Mouse (Mus musculus): Measurements from ENCODE around the gene Tstd2. TPM values are rescaled to one million over a fixed set of nuclear protein-coding genes. Genes with fewer than 3 reads are reported as not detected.

Tstd2 gene
- total RNA-seq, 2 experiments from 2014 or later = 33.4 to 41.0 TPM

DNA sequence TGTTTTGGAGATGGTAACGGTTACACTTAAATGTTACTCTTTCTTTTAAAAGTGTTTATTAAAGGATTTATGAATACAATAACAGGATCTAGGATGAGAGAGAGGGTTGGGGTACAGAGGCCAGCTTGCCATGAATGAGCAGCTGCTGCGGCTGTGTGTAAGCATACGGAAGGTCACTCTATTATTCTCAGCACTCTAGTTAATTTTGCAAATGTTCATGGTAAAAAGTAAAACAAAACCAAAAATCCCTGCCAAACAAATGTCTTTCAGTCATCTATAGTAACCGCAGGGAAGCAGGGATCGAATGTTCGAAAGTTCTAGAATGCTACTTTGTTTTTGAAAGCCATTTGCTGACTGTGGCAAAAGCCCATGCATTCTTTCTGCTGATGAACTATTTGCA, 15.1 kb downstream of the Tstd2 start:
- no peak for ATAC-seq (replicated peaks; ENCODE audit: low FRiP score, low TSS enrichment, poor library complexity, severe bottlenecking)

DNA sequence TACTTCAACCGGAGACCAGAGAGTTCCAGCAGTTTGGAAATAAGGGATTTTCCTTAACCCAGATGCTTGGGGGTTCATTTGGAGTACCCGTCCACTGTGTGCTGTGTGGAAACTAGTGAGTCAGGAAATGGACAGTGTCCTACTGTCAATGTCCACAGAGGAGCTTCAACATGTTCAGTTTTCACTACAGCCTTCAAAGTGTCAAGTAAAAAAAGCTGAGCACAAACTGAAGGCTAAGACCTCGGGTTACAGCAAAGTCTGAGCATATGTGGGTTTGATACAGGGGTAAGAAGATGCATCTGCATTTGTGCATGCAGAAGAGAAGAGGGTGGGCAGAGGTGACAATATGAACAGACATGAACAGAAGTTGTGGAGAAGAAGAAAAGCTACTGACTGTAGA, 17.7 kb downstream of the Tstd2 start:
- no peak for ATAC-seq (replicated peaks; ENCODE audit: low FRiP score, low TSS enrichment, poor library complexity, severe bottlenecking)

DNA sequence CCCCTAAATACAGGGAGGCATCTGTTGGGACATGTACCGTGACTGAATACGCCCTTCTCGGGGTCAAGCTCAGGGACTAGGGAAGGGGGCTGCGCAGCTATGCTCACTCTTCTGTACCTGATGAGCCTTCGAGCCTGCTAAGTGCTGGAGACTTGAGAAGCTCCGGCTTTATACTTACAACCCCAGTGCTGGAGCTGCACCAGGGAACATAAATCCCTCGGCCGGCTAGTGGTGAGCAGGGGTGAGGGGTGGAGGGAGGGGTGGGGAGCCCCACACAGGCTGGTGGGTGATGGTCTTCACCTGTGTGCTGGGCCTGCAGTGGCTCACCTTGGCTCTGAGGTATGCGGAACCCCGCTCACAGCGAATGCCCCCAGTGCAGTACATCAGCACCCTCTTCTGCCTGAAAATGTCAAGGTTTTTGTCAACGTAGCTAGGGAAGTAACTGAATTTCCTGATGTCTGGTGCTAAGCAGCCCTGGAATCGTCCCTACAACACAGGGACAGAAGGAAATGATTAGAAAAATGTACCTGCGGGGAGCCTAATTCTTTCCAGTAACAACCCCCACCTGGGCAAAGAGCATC, 18.9 kb downstream of the Tstd2 start:
- ATAC-seq (replicated peaks; ENCODE audit: low FRiP score, low TSS enrichment, poor library complexity, severe bottlenecking) = no peak

DNA sequence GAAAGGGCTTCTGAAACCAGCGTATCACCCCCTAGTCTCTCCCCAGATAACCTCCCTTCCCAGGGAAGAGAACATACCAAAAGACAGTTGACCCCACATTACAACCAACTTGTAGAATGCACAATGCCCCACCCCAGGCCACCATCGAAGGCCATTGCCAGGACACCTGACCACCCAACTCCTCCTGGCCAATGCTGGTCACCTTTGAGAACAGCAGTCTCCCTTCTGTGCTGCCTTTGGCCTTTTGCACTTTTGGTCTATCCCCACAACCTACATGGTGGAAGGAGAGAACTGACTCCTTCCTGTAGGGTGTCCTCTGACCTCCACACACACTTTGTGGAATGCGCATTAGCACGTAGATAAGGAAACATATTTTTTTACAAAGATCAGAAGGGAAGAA, 21.0 kb downstream of the Tstd2 start:
- no peak for ATAC-seq (replicated peaks; ENCODE audit: low FRiP score, low TSS enrichment, poor library complexity, severe bottlenecking)

DNA sequence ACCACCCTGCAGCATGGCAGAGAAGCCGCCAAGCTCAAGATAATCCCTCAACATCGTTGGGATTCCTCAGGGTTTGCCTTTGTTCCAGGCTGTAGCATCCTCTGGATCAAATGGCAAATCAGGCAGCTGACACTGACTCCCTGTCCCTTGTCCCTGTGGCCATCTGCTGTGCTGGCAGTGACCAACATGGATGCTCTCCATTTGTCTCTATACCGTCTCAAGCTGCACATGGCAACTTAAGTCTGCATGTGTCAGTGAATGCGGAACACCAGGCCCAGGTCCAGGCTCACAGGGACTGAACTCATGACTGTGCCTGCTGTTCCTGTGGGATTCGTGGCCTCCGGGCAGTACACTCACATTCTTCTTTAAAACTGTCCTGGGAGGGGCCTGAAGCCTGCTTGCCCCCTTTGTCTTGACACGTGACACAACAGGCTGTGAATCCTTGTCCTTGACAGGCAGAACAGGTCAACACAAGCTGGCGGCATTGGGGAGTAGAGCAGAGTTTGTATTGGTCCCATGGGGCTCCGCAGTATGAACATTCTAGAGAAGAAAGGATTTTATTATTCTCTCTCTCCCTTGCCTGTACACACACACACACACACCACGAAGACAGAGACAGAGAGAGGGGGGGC, 21.8 kb downstream of the Tstd2 start:
- no peak for ATAC-seq (replicated peaks; ENCODE audit: low FRiP score, low TSS enrichment, poor library complexity, severe bottlenecking)

DNA sequence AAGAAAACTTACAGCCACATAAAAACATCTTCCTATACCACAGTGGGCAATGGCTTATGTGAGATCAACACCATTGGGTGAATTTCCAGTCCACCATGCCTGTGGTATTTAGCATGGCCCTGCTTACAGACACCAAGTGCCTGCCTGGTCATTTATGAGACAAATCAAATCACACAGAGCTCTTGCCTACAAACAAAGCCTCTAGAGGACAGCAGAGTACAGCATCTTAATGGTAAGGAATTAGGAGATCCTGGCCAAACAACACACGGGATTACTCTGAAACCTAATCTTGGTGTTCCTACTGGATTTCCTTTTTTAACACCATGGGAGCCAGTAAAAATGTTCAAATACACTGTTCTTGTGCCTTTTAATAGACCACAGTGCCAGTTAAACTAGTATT, 23.2 kb downstream of the Tstd2 start:
- no peak for ATAC-seq (replicated peaks; ENCODE audit: low FRiP score, low TSS enrichment, poor library complexity, severe bottlenecking)

DNA sequence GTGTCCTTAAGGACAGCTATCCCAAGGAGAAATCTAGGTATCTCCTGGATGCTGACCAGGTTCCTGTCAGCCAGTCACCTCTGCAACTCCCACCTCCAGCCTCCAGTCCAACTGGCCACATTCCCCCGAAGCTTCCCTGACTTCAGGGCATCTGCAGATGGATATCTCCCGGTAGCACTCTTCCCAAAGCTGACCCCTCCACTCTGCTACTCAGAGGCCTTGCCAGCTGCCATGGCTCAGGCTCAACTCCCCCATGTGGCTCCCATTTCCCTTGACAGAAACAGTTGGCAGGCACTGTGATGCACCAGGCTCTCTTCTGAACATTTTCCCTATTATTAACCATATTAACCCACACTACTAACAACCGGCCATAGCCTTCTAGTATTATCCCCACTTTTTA, 27.1 kb downstream of the Tstd2 start:
- ATAC-seq (replicated peaks; ENCODE audit: low FRiP score, low TSS enrichment, poor library complexity, severe bottlenecking) = no peak

DNA sequence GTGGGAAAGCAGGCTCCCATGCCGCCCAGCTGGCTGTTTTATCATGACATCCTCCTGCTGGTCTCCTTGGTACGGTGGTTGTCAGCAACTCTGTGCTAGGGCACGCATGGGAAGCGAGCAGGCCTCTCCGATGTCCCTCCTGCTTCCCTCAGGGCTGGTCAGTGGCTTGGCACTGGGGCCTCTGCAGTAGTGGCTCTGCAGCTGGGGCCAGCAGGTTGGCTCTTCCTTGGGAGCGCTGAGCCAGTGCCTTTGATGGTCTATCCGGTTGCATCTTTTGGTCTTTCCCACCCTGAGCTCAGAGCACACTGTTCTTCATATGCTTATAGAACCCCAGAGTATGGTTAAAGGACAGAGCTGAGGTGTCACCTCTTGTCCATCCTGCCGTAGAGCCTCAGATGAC, 28.4 kb downstream of the Tstd2 start:
- no peak for ATAC-seq (replicated peaks; ENCODE audit: low FRiP score, low TSS enrichment, poor library complexity, severe bottlenecking)

DNA sequence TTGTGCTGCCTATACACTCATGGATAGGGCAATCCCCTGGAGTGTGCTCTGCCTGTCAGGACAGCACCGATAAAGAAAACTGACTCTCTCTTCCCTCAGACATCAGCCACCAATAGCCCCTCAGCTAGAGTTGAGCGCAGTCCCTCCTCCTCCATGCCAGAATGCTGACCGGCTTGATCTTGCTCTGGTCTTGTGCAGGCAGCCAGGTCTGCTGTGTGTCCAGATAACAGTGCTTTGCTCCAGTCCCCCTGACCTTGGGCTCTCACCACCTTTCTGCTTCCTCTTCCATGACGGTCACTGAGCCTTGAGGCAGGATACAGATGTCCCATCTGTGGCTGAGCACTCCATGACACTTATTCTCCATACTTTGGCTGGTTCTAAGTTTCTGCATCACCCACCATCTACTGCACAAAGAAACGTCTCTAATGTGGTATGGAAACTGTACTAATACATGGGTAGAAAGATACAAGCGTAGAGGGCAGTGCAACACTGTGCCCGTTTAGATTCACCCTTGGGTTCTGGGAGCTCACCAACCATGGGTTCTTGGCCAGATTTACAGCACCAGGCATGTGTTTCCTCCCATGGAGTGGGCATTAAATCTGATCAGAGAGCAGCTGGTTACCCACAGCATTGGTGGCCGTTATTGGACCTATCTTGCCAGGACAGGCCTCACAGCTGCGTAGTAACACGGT, 36.3 kb downstream of the Tstd2 start:
- no peak for ATAC-seq (replicated peaks; ENCODE audit: low FRiP score, low TSS enrichment, poor library complexity, severe bottlenecking)

DNA sequence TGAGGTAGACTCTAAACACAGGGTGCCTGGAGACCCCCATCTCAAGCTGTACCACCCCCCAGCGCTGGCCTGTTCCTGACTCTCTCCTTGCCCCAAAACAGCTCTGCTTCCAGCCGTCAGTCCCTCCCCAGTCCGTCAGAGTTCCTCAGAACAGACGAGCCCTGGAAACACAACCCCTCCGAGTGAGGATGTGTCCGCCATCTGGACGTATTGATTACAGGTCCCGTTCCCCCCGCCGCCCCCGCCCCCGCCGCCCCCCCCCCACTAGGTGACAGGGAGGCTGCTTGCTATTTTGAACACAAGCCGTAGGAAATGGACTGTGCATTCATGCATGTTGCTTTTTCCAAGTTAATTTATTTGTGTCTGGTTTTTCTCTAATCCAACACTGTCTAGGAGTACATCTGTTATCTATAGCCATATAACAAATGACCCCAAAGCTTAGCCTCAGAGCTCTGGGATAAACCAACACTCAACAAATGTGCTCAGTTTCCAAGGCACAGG, 37.2 kb downstream of the Tstd2 start:
- no peak for ATAC-seq (replicated peaks; ENCODE audit: low FRiP score, low TSS enrichment, poor library complexity, severe bottlenecking)

DNA sequence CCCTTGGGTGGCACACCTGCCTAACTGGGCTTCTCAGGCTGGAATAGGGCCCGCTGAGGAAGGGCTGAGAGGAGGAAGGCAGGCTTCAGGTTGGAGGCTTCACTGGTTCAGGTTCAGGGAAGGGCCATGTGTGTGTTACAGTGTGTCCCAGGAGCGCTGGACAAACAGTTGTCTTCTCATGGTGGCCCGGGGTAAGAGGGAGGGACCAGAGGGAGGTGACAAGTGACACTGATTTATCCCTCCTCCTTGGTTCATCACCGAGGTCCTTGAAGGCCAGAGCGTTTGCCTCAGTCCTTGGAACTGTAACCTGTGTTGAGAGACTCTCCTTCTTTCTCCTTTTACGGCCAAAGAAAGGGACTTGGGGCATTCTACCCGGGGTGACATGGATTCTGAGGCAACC, 38.0 kb downstream of the Tstd2 start:
- no peak for ATAC-seq (replicated peaks; ENCODE audit: low FRiP score, low TSS enrichment, poor library complexity, severe bottlenecking)

DNA sequence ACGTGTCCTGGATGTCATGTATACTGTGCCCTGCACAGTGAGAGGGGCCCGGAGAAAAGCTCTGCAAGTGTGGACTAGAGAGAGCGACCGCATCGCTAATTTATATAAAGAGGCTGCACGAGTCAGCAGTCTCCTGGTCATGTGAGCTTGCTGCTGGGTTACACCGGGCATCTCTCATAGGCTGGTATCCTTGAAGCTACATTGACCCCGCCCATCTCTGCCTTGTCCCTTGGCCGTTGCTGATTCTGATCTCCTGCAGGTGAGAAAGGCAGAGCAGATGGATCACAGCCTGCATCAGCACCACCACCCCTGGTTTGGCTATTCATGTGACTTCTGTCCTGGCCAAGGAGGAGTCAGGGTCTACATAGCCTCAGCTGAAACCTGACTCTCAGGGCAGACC, 39.4 kb downstream of the Tstd2 start:
- ATAC-seq (replicated peaks; ENCODE audit: low FRiP score, low TSS enrichment, poor library complexity, severe bottlenecking) = no peak

DNA sequence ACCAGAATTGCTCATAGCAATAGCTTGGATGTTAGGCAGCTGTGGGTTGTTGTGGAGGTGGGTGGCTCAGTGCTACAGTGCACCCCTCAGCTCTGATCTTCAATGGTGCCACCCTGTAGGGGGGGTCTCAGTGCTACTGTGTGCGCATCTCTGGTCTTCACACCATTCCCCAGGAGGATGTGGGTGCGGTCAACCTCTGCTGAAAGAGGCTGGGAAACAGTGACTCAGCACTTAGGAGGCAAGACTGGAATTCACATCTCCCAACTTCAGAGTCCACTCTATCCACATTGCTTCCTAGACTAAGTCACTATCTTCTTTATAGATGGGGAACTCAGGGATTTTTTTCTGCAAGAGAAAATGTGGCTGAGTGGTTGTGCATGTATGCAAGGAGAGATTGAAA, 40.9 kb downstream of the Tstd2 start:
- ATAC-seq (replicated peaks; ENCODE audit: low FRiP score, low TSS enrichment, poor library complexity, severe bottlenecking) = no peak

DNA sequence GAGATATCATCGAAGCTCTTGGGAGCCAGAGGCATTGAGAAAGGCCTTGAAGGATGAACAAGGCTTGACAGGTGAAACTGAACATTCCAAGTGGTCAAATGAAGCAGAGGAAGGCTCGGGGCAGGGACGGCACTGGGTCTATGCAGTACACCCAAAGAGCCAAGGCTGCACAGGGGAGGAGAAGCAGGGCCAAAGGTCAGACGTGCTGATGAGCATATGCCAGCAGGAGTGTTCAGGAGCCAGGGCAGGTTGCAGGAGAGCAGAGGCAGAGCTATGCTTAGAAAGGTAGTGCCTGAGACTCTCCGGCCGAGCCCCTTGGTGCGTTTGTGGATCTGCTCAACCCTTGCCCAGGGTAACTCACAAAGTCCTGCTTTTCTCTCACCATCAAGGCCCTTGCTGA, 41.9 kb downstream of the Tstd2 start:
- no peak for ATAC-seq (replicated peaks; ENCODE audit: low FRiP score, low TSS enrichment, poor library complexity, severe bottlenecking)

DNA sequence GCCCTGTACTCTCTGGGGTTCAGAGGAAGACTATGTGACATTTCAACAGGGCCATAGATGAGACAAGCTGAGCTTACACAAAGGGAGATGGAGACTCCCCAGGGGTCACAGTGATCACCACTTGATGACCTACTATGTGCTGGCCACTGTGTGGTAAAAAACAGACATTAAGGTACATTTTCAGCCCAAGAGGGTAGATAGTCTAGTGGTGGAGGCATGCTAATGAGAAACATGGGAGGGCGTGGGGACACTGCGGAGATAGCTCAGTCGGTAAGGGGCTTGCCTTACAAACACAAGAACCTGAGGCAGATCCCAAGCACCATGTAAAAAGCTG, 42.7 kb downstream of the Tstd2 start:
- no peak for ATAC-seq (replicated peaks; ENCODE audit: low FRiP score, low TSS enrichment, poor library complexity, severe bottlenecking)

DNA sequence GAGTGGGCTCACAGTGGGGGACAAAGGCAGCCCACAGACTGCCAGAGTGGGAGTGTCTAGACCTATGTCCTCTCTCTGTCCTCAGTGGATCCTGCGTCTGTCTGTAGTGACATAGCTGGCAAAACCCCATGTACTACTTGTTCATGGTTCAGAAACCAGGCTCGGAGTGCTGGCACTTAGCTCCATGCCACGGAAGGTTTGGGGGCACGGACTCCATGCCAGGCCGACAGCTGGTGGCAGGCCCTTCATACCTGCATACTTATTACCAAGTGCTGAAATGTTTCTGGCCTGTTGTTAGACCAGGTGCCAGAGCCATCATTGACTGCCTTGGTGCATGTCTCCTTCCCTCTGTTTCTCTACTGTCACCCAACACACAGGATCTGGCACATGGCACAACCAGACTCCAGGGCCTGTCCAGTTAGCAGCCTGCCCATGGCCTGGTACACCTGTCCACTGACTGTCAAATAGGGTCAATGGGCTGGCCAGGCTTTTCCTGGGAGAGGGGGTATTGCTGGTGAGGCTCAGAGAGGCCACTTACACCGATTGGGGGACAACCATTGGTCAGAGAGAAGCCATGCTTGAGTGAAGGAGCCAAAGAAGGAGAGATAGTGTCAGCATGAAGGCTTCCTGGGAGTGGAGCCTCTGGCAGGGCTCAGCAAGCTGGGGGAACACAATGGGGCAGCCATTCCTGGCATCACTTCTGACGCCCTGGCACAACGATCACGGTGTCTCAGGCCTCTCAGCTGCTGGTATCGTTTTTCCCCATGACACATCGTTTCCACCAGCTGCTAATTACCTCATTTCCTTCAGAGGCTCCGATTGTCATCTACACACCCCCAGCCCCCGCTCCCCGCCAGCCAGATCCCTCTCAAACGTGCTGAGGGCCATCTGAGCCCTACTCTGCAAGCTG, 43.3 kb downstream of the Tstd2 start:
- ATAC-seq (replicated peaks; ENCODE audit: low FRiP score, low TSS enrichment, poor library complexity, severe bottlenecking) = no peak

DNA sequence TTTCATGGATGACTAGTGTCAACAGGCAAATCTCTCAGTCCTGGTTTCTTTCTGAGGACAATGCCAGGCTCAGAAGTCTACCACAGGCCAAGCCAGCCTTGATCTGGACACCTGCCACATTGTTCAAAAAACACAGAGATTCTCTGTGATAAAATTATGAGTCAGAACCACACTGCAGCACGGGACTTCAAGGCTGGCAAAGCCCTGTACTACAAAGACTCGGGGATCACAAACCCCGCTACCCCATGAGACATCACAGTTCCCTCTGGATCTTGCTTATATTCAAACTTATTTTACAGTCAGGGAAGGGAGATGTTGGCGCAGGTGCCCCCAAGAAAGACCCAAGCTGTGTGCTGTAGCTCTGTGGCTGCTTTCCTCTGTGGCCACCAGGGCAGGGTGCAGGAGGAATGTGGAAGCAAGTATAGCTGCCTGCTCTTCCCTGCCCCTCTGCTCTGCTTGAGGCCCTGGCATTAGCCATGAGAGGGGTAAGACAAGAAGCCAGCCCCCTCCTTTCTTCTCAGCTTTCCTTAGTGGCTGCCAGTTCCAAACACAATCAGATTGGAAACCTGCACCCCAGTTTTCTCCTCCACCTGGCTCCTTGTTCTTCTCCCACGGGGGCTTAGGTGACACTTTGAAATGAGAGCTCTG, 45.9 kb downstream of the Tstd2 start:
- no peak for ATAC-seq (replicated peaks; ENCODE audit: low FRiP score, low TSS enrichment, poor library complexity, severe bottlenecking)

DNA sequence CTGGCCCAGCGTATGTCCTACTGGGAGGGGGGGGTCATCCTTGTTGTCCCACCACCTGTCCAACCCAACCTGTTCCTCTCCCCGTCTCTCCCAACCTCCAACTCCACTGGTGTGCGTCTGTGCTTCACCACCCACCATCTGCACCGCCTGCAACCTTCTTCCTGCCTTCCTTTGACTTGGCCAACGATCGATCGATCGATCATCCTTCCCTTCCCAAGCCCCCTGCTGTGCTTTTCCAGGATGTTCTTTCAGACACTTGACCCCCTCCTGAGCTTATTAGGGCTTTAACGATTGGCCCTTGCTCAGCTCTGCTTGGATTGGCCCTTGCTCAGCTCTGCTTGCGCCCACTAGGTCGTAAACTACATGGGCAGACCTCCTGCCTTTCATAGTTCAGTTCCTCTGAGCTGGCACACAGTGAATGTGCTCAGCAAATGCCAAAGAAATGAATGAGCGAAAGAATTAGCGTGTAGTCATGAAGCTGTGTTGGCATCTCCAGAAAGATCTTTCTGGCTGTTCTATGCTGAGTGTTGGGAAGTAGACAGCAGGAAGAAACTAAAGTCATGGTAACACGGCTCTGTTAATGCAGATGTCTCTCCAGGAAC, 48.9 kb downstream of the Tstd2 start:
- ATAC-seq (replicated peaks; ENCODE audit: low FRiP score, low TSS enrichment, poor library complexity, severe bottlenecking) = no peak

DNA sequence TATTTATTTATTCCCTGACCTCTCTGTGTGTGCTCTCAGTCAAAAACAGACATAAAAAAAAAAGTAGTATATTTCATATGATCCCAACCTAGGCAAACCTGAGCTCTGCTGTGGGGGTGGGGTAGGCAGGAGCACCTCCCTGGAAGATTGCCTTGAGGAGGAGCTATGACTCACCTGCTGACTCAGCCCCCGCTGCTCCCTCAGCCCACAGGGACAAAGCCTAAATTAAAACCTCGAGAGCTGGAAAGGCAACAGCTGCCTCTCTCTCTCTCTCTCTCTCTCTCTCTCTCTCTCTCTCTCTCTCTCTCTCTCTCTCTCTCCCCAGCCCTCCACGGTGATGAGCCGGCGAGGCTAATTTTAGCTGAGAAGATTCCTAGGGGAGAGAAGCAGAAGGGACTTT, 50.6 kb downstream of the Tstd2 start:
- ATAC-seq (replicated peaks; ENCODE audit: low FRiP score, low TSS enrichment, poor library complexity, severe bottlenecking) = no peak

Measured in megakaryocyte-erythroid progenitor cell, adult 5-6 weeks (primary cell).